In the genomic region with DNA sequence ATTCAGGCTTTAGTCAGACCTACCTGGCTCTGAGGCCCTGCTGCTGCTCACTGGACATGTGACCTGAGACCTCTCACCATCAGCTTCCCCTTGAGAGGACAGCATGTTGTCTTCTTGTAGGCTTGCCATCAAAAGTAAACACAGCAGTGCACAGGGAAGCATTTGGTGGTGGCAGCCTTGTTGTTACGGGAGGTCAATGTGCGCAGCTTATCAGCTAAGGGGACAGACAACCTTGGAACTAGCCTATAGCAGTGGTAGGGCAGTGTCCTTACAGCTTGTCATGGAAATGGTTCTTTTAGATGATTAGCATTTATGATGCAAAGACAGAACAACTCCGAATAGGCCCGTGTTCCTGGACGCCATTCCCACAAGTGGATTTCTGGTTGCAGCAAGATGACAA, we compare ENCODE assay signal across 18 mouse cellular contexts. TPM values are rescaled to one million over a fixed set of nuclear protein-coding genes. Genes with fewer than 3 reads are reported as not detected.
DNase-seq lines count a peak whose midpoint lies in the region; ATAC-seq and TF ChIP-seq lines count a peak whose summit lies in the region.
"Had no signal": no experiment of that assay in that cellular context is flagged by ENCODE, and none has a peak within 500 bp of the region (broad histone marks: within the 10 kb centered on the region; RNA-seq: fewer than 3 reads in every experiment).

No protein-coding gene starts in this region.

- H3K36me3 ChIP-seq in intestine, embryonic 15.5 days, result peaks cover 66% of the 10 kb centered on the region
- H3K36me3 ChIP-seq in intestine, embryonic 16.5 days (ENCODE audit: control insufficient read depth, insufficient read depth, low read length), result peaks cover 35% of the 10 kb centered on the region
- peaks cover 83% of the 10 kb centered on the region for H3K36me3 ChIP-seq in small intestine, adult 2 months (ENCODE audit: control insufficient read depth, insufficient read depth, low read length)
- H3K36me3 ChIP-seq in hindbrain, embryonic 16.5 days (ENCODE audit: control insufficient read depth, insufficient read depth, low read length), result peaks cover 64% of the 10 kb centered on the region
- H3K36me3 ChIP-seq in hindbrain, embryonic 14.5 days (replicated peaks; ENCODE audit: control insufficient read depth, insufficient read depth), result peaks cover 99% of the 10 kb centered on the region

- H3K4me3 ChIP-seq in intestine, embryonic 15.5 days (replicated peaks), result no peak overlapping the region
- H3K4me3 ChIP-seq in intestine, embryonic 16.5 days (ENCODE audit: low read length), result no peak overlapping the region
- no peak overlapping the region for H3K4me3 ChIP-seq in small intestine, adult 2 months (ENCODE audit: low read depth, low read length)
- H3K4me3 ChIP-seq in hindbrain, embryonic 16.5 days (ENCODE audit: low read length), result no peak overlapping the region
- H3K4me3 ChIP-seq in hindbrain, embryonic 14.5 days (replicated peaks; ENCODE audit: low read length), result no peak overlapping the region
- H3K4me3 ChIP-seq: embryonic facial prominence, embryonic 10.5 days; embryonic facial prominence, embryonic 12.5 days; forebrain, embryonic 13.5 days; forebrain, embryonic 15.5 days had no signal

- no peak for TF ChIP-seq POLR2A in small intestine, adult 2 months (IDR thresholded peaks at IDR 0.05; ENCODE audit: low read depth, low read length)

- no peak overlapping the region for H3K4me2 ChIP-seq in intestine, embryonic 15.5 days (replicated peaks)
- H3K4me2 ChIP-seq in intestine, embryonic 16.5 days (ENCODE audit: low read depth, low read length), result no peak overlapping the region
- no peak overlapping the region for H3K4me2 ChIP-seq in hindbrain, embryonic 16.5 days (ENCODE audit: low read length)
- no peak overlapping the region for H3K4me2 ChIP-seq in hindbrain, embryonic 14.5 days (replicated peaks)
- H3K4me2 ChIP-seq: embryonic facial prominence, embryonic 12.5 days; forebrain, embryonic 13.5 days; forebrain, embryonic 15.5 days had no signal

- no peak overlapping the region for H3K9ac ChIP-seq in intestine, embryonic 15.5 days
- H3K9ac ChIP-seq in intestine, embryonic 16.5 days (ENCODE audit: low read depth, low read length), result no peak overlapping the region
- H3K9ac ChIP-seq in hindbrain, embryonic 16.5 days (ENCODE audit: low read depth, low read length), result no peak overlapping the region
- H3K9ac ChIP-seq in hindbrain, embryonic 14.5 days, result no peak overlapping the region
- H3K9ac ChIP-seq: embryonic facial prominence, embryonic 12.5 days; forebrain, embryonic 13.5 days; forebrain, embryonic 15.5 days had no signal

- H3K9me3 ChIP-seq in intestine, embryonic 15.5 days, result no peaks in the 10 kb centered on the region
- no peaks in the 10 kb centered on the region for H3K9me3 ChIP-seq in intestine, embryonic 16.5 days (ENCODE audit: control insufficient read depth, low read length)
- no peaks in the 10 kb centered on the region for H3K9me3 ChIP-seq in hindbrain, embryonic 16.5 days (ENCODE audit: control insufficient read depth, low read length)
- H3K9me3 ChIP-seq in hindbrain, embryonic 14.5 days (ENCODE audit: control insufficient read depth, low read length), result no peaks in the 10 kb centered on the region
- H3K9me3 ChIP-seq: embryonic facial prominence, embryonic 10.5 days; embryonic facial prominence, embryonic 12.5 days; forebrain, embryonic 13.5 days; forebrain, embryonic 15.5 days had no signal

- H3K4me1 ChIP-seq in intestine, embryonic 15.5 days (replicated peaks), result no peaks in the 10 kb centered on the region
- H3K4me1 ChIP-seq in intestine, embryonic 16.5 days (ENCODE audit: control insufficient read depth, insufficient read depth, low read length), result no peaks in the 10 kb centered on the region
- peaks cover 13% of the 10 kb centered on the region for H3K4me1 ChIP-seq in small intestine, adult 2 months (ENCODE audit: control insufficient read depth, insufficient read depth, insufficient read length, low read length)
- H3K4me1 ChIP-seq in hindbrain, embryonic 16.5 days (ENCODE audit: control insufficient read depth, insufficient read depth, low read depth, low read length), result no peaks in the 10 kb centered on the region
- no peaks in the 10 kb centered on the region for H3K4me1 ChIP-seq in hindbrain, embryonic 14.5 days (replicated peaks; ENCODE audit: control insufficient read depth, insufficient read depth, low read length)
- H3K4me1 ChIP-seq: embryonic facial prominence, embryonic 10.5 days; embryonic facial prominence, embryonic 12.5 days; forebrain, embryonic 13.5 days; forebrain, embryonic 15.5 days had no signal

- no peaks in the 10 kb centered on the region for H3K27me3 ChIP-seq in intestine, embryonic 15.5 days (replicated peaks)
- no peaks in the 10 kb centered on the region for H3K27me3 ChIP-seq in intestine, embryonic 16.5 days (replicated peaks; ENCODE audit: control insufficient read depth, insufficient read depth, low read length)
- no peaks in the 10 kb centered on the region for H3K27me3 ChIP-seq in small intestine, adult 2 months (ENCODE audit: control insufficient read depth, insufficient read depth, low read length)
- H3K27me3 ChIP-seq in hindbrain, embryonic 16.5 days (replicated peaks; ENCODE audit: control insufficient read depth, insufficient read depth, low read length), result no peaks in the 10 kb centered on the region
- H3K27me3 ChIP-seq in hindbrain, embryonic 14.5 days (ENCODE audit: control insufficient read depth, insufficient read depth, low read length), result no peaks in the 10 kb centered on the region
- H3K27me3 ChIP-seq: embryonic facial prominence, embryonic 12.5 days; forebrain, embryonic 13.5 days; forebrain, embryonic 15.5 days had no signal

- WGBS in intestine, embryonic 15.5 days, result 85% methylated on average over 5 of the region's 5 CpGs
- 85% methylated on average over 5 of the region's 5 CpGs for WGBS in intestine, embryonic 16.5 days
- 45% methylated on average over 5 of the region's 5 CpGs for WGBS in small intestine, adult 2 months
- WGBS in hindbrain, embryonic 16.5 days, result 96% methylated on average over 5 of the region's 5 CpGs
- 96% methylated on average over 5 of the region's 5 CpGs for WGBS in hindbrain, embryonic 14.5 days

- peak; percentile 73 for ATAC-seq in intestine, embryonic 15.5 days
- peak; percentile 88 for ATAC-seq in intestine, embryonic 16.5 days
- no peak for ATAC-seq in hindbrain, embryonic 16.5 days
- no peak for ATAC-seq in hindbrain, embryonic 14.5 days (ENCODE audit: low FRiP score)
- ATAC-seq: forebrain, embryonic 13.5 days; forebrain, embryonic 15.5 days had no signal

- no peak for TF ChIP-seq CTCF in small intestine, adult 2 months (IDR thresholded peaks at IDR 0.05; ENCODE audit: extremely low read depth, insufficient read length, insufficient replicate concordance, low read depth, low read length)

- no peak for DNase-seq in thymus, adult 18-20 months
- DNase-seq in hindbrain, embryonic 14.5 days (ENCODE audit: low spot score), result no peak
- DNase-seq: adrenal gland, adult 2 months; adrenal gland, postnatal 10 days; adrenal gland, postnatal 25 days; cerebellum, adult 11 months; cerebellum, adult 2 months; cerebellum, adult 9-10 months; cerebellum, postnatal 10 days; cerebellum, postnatal 25 days had no signal

- H3K27ac ChIP-seq in intestine, embryonic 15.5 days, result no peak overlapping the region
- peak overlapping the region; percentile 13; the same call in 1 of the 2 replicates for H3K27ac ChIP-seq in intestine, embryonic 16.5 days (ENCODE audit: low read length)
- H3K27ac ChIP-seq in small intestine, adult 2 months (ENCODE audit: insufficient read depth, low read depth, low read length), result peak overlapping the region; percentile 56
- H3K27ac ChIP-seq in hindbrain, embryonic 16.5 days (ENCODE audit: low read depth, low read length), result no peak overlapping the region
- no peak overlapping the region for H3K27ac ChIP-seq in hindbrain, embryonic 14.5 days
- H3K27ac ChIP-seq: embryonic facial prominence, embryonic 10.5 days; embryonic facial prominence, embryonic 12.5 days; forebrain, embryonic 13.5 days; forebrain, embryonic 15.5 days had no signal

RNA-seq across cellular contexts. Expression of a gene that starts 15.7 kb away (rescaled TPM):
- polyA plus RNA-seq in intestine, embryonic 15.5 days (2015; fragmentation: Nextera tagmentation; extraction: Ambion mirVana), result 147 and 152 TPM in 2 replicates
- polyA plus RNA-seq in intestine, embryonic 16.5 days (2015; fragmentation: Nextera tagmentation; extraction: Ambion mirVana), result 143 and 148 TPM in 2 replicates
- 23.0 and 45.9 TPM in 2 replicates for polyA plus RNA-seq in small intestine, adult 2 months (2012; rRNA removed)
- 204 and 217 TPM in 2 replicates for polyA plus RNA-seq in hindbrain, embryonic 16.5 days (2015; fragmentation: Nextera tagmentation; extraction: Ambion mirVana)
- polyA plus RNA-seq in hindbrain, embryonic 14.5 days (2014; fragmentation: Nextera tagmentation; extraction: Ambion mirVana), result 193 and 199 TPM in 2 replicates

RNA-seq across cellular contexts. Expression of a gene that starts 53.9 kb away (rescaled TPM):
- 49.8 and 54.5 TPM in 2 replicates for polyA plus RNA-seq in intestine, embryonic 15.5 days (2015; fragmentation: Nextera tagmentation; extraction: Ambion mirVana)
- 43.8 and 46.1 TPM in 2 replicates for polyA plus RNA-seq in intestine, embryonic 16.5 days (2015; fragmentation: Nextera tagmentation; extraction: Ambion mirVana)
- 1.6 and 2.7 TPM in 2 replicates for polyA plus RNA-seq in small intestine, adult 2 months (2012; rRNA removed)
- 76.6 and 88.3 TPM in 2 replicates for polyA plus RNA-seq in hindbrain, embryonic 16.5 days (2015; fragmentation: Nextera tagmentation; extraction: Ambion mirVana)
- 81.3 and 93.1 TPM in 2 replicates for polyA plus RNA-seq in hindbrain, embryonic 14.5 days (2014; fragmentation: Nextera tagmentation; extraction: Ambion mirVana)

Comparison
In these comparisons a context has a peak if more than half of its experiments do, and no peak if none do; other contexts are left out.
1. H3K27ac ChIP-seq: peak in intestine, embryonic 16.5 days (single experiment) and small intestine, adult 2 months (single experiment); none in intestine, embryonic 15.5 days (single experiment), hindbrain, embryonic 16.5 days (single experiment) and hindbrain, embryonic 14.5 days (single experiment).
2. ATAC-seq: peak in intestine, embryonic 15.5 days (single experiment) and intestine, embryonic 16.5 days (single experiment); none in hindbrain, embryonic 16.5 days (single experiment) and hindbrain, embryonic 14.5 days (single experiment).
3. RNA of a gene that starts 53.9 kb away (polyA plus RNA-seq): 81.3 to 93.1 TPM in hindbrain, embryonic 14.5 days, 76.6 to 88.3 TPM in hindbrain, embryonic 16.5 days, 49.8 to 54.5 TPM in intestine, embryonic 15.5 days and 43.8 to 46.1 TPM in intestine, embryonic 16.5 days; 1.6 to 2.7 TPM in small intestine, adult 2 months; every median in the first group is over 10 times any median in the second.